Mouse (Mus musculus): ENCODE data around the gene Gm20388. TPM values are rescaled to one million over a fixed set of nuclear protein-coding genes. Genes with fewer than 3 reads are reported as not detected.

Gm20388 gene
- polyA plus RNA-seq, 1 experiment from 2014 or later = not detected

DNA sequence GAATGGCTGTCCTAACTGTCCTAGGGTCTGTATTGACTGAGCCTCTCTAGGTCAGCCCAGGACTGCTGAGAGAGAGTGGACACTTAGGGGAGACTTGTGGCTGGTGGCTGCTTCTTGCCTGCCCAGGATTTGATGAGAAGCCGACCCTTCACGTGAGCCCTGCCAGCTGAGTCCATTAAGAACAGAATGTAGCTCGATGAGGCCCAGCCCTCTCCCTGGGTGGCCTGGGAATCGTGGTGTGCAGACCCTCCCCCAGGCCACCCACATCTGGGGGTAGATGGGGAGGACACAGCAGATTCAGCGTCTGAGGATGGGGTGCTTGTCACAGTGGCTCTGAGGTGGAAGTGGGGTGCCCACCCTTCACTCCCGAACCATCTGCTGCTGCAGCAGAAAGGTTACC, 1001.8 kb downstream of the Gm20388 start:
- H3K4me1 ChIP-seq (ENCODE audit: control insufficient read depth, insufficient read depth, low read length) = no peaks in the 10 kb centered on the region
- no peaks in the 10 kb centered on the region for H3K36me3 ChIP-seq (ENCODE audit: control insufficient read depth, insufficient read depth, low read length)
- H3K9me3 ChIP-seq (ENCODE audit: control insufficient read depth, low read length) = no peaks in the 10 kb centered on the region
- H3K27me3 ChIP-seq (ENCODE audit: control insufficient read depth, insufficient read depth, low read length) = no peaks in the 10 kb centered on the region
- H3K4me2 ChIP-seq = no peak overlapping the region
- 35% methylated on average over 6 of the region's 6 CpGs for WGBS
- no peak overlapping the region for H3K27ac ChIP-seq (ENCODE audit: low read depth, low read length)
- no peak overlapping the region for H3K4me3 ChIP-seq (ENCODE audit: low read depth, low read length)
- DNase-seq (ENCODE audit: low spot score, missing footprints) (no peak), ATAC-seq (ENCODE audit: low FRiP score) (no peak)
- H3K9ac ChIP-seq (ENCODE audit: low read length) = no peak overlapping the region

DNA sequence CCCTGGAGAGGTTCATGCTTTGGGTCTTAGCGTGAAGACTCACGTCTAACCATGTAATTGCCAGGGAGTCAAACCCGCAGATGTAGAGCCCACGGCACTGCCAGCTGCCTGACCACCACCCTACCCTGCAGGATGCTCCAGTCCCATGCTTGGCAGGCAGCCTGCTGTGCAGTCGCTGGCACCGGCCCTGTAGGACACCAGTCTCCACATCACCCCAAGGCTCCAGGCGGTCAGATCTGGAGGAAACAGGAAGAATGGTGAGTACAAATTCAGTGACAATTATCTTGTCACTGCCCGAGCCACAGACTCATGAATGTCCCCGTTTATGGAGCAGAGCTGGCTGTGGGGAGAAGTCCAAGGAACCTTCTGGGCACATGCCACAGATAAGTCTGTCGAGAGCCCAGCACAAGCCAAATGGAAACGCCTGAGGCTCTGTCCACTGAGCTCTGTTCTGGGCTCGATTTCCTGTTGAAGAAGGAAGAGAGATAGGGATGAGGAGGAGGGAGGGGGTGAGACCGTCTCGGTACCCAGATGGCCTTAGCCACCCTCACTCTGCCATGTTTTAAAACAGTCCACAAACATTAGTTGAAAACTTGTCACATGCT, 1006.3 kb downstream of the Gm20388 start:
- ATAC-seq (ENCODE audit: low FRiP score) (no peak), DNase-seq (ENCODE audit: low spot score, missing footprints) (no peak)
- Histone ChIP-seq H3K9me3 (ENCODE audit: control insufficient read depth, low read length) (no peaks in the 10 kb centered on the region), H3K4me2 (no peak overlapping the region), H3K36me3 (ENCODE audit: control insufficient read depth, insufficient read depth, low read length) (no peaks in the 10 kb centered on the region), H3K4me1 (ENCODE audit: control insufficient read depth, insufficient read depth, low read length) (no peaks in the 10 kb centered on the region), H3K27ac (ENCODE audit: low read depth, low read length) (no peak overlapping the region), H3K9ac (ENCODE audit: low read length) (no peak overlapping the region), H3K27me3 (ENCODE audit: control insufficient read depth, insufficient read depth, low read length) (no peaks in the 10 kb centered on the region), H3K4me3 (ENCODE audit: low read depth, low read length) (no peak overlapping the region)
- WGBS = 80% methylated on average over 14 of the region's 14 CpGs

DNA sequence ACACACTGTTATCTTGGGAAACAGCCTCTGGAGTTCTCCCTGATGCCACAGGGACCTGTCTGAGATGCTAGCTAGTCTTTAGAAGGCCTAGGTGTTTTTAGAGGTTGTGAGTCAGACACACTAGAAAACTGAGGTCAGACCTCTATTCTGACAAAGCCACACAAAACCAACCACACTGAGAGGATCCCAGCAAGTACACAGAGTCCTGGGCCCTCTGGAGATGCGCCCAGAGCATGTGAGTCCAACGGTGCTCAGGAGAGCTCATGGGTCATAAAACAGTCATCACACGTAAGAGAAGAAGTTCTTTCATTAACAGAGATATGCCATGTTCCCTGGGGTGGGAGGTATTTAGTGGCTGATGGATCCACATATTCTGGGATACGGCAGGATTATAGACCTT, 1009.9 kb downstream of the Gm20388 start:
- no peak for DNase-seq (ENCODE audit: low spot score, missing footprints)
- H3K4me3 ChIP-seq (ENCODE audit: low read depth, low read length) = no peak overlapping the region
- no peaks in the 10 kb centered on the region for H3K27me3 ChIP-seq (ENCODE audit: control insufficient read depth, insufficient read depth, low read length)
- H3K4me1 ChIP-seq (ENCODE audit: control insufficient read depth, insufficient read depth, low read length) = no peaks in the 10 kb centered on the region
- no peak for ATAC-seq (ENCODE audit: low FRiP score)
- no peak overlapping the region for H3K9ac ChIP-seq (ENCODE audit: low read length)
- H3K4me2 ChIP-seq = no peak overlapping the region
- no peaks in the 10 kb centered on the region for H3K36me3 ChIP-seq (ENCODE audit: control insufficient read depth, insufficient read depth, low read length)
- WGBS = 85% methylated on average over 4 of the region's 4 CpGs
- H3K9me3 ChIP-seq (ENCODE audit: control insufficient read depth, low read length) = no peaks in the 10 kb centered on the region
- H3K27ac ChIP-seq (ENCODE audit: low read depth, low read length) = no peak overlapping the region

DNA sequence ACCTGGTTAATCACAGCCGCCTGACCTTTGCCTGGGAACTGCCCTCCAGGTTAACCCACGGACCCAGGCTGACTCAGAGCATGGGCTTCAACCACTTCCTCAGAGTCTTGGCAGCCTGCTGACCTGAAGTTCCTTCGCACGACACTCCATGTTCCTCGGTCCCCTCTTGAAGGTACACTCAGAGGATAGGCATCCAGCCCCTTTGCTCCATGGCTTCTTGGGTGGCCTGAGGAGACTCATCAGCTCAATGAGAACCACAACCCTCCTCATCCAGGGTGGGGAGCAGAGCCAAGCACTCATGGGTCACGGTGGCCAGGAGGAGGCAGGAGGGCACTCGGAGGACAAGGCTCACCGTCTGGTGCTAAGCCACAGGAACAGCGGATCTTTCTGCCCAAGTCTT, 1015.6 kb downstream of the Gm20388 start:
- no peaks in the 10 kb centered on the region for H3K9me3 ChIP-seq (ENCODE audit: control insufficient read depth, low read length)
- ATAC-seq (ENCODE audit: low FRiP score) = no peak
- no peaks in the 10 kb centered on the region for H3K27me3 ChIP-seq (ENCODE audit: control insufficient read depth, insufficient read depth, low read length)
- H3K4me1 ChIP-seq (ENCODE audit: control insufficient read depth, insufficient read depth, low read length) = no peaks in the 10 kb centered on the region
- H3K27ac ChIP-seq (ENCODE audit: low read depth, low read length) = no peak overlapping the region
- no peak overlapping the region for H3K4me3 ChIP-seq (ENCODE audit: low read depth, low read length)
- no peak overlapping the region for H3K9ac ChIP-seq (ENCODE audit: low read length)
- no peaks in the 10 kb centered on the region for H3K36me3 ChIP-seq (ENCODE audit: control insufficient read depth, insufficient read depth, low read length)
- 89% methylated on average over 9 of the region's 9 CpGs for whole genome bisulfite sequencing
- no peak overlapping the region for H3K4me2 ChIP-seq
- DNase-seq (ENCODE audit: low spot score, missing footprints) = no peak

DNA sequence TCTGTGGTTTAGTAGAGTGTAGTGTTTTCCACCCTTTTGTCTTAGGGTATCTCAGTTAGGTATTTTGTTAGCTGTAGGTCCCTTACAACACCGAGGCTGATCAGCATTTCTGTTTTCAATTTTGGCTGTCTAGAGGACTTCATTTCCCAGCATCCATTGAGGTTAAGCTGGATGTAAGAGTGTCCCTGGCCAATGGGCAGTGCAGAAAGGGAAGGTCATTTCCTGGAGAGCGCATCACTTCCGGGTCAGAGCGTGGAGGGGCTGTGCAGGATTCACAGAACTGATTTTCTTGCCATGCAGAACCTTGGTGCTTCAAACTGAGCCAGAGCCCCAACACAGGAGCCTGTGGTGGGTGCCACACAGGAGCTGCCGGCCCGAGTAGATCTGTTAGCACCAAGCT, 1017.4 kb downstream of the Gm20388 start:
- Histone ChIP-seq H3K36me3 (ENCODE audit: control insufficient read depth, insufficient read depth, low read length) (no peaks in the 10 kb centered on the region), H3K9ac (ENCODE audit: low read length) (no peak overlapping the region), H3K27ac (ENCODE audit: low read depth, low read length) (no peak overlapping the region), H3K9me3 (ENCODE audit: control insufficient read depth, low read length) (no peaks in the 10 kb centered on the region), H3K4me3 (ENCODE audit: low read depth, low read length) (no peak overlapping the region), H3K27me3 (ENCODE audit: control insufficient read depth, insufficient read depth, low read length) (no peaks in the 10 kb centered on the region), H3K4me2 (no peak overlapping the region), H3K4me1 (ENCODE audit: control insufficient read depth, insufficient read depth, low read length) (no peaks in the 10 kb centered on the region)
- ATAC-seq (ENCODE audit: low FRiP score) (no peak), DNase-seq (ENCODE audit: low spot score, missing footprints) (no peak)
- WGBS = 81% methylated on average over 6 of the region's 6 CpGs

DNA sequence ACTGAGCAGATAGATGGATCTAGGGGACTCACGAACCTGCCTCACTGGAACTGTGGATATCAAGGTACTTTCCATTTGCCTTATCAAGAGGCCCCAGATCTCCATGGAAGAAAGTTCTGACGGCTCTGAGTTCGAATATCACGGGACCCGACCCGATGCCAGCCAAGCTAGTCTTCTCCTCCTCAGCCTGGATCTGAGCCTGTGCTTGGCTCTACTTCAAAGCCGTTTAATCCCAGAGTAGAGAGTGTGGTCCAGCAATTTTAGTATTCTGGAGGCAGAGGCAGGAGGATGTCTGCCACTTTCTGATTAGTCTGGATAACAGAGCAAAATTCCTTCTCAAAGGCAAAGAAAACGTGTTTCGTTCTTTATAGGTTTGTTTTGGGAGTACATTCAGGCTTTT, 1024.0 kb downstream of the Gm20388 start:
- Histone ChIP-seq H3K36me3 (ENCODE audit: control insufficient read depth, insufficient read depth, low read length) (no peaks in the 10 kb centered on the region), H3K4me1 (ENCODE audit: control insufficient read depth, insufficient read depth, low read length) (peaks cover 3% of the 10 kb centered on the region; the same call in 1 of the 2 replicates), H3K27ac (ENCODE audit: low read depth, low read length) (no peak overlapping the region), H3K9ac (ENCODE audit: low read length) (no peak overlapping the region), H3K27me3 (ENCODE audit: control insufficient read depth, insufficient read depth, low read length) (peaks cover 5% of the 10 kb centered on the region), H3K9me3 (ENCODE audit: control insufficient read depth, low read length) (no peaks in the 10 kb centered on the region), H3K4me2 (no peak overlapping the region), H3K4me3 (ENCODE audit: low read depth, low read length) (no peak overlapping the region)
- WGBS = 89% methylated on average over 9 of the region's 9 CpGs
- DNase-seq (ENCODE audit: low spot score, missing footprints) = no peak
- ATAC-seq (ENCODE audit: low FRiP score) = no peak

DNA sequence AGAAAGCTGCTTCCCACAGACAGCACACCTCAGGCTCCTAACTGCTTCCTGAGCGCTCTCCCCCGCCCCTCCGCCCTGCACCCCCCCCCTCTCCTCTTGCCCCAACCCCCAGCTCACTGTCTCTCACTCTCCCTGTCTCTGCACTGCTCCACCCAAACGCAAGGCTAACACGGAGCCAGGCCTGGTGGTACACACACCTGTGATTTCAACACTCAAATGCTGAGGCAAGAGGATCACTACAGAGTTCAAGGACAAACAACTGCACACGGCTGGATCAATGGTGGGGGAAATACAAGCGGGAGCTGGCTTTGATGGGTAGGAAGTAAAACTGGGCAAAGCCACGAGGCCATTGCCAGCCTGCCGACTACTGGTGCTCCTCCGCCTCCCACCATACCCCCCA, 1026.0 kb downstream of the Gm20388 start:
- Histone ChIP-seq H3K27me3 (ENCODE audit: control insufficient read depth, insufficient read depth, low read length) (peaks cover 5% of the 10 kb centered on the region), H3K9ac (ENCODE audit: low read length) (no peak overlapping the region), H3K4me3 (ENCODE audit: low read depth, low read length) (no peak overlapping the region), H3K4me2 (no peak overlapping the region), H3K9me3 (ENCODE audit: control insufficient read depth, low read length) (no peaks in the 10 kb centered on the region), H3K27ac (ENCODE audit: low read depth, low read length) (no peak overlapping the region), H3K4me1 (ENCODE audit: control insufficient read depth, insufficient read depth, low read length) (peaks cover 9% of the 10 kb centered on the region), H3K36me3 (ENCODE audit: control insufficient read depth, insufficient read depth, low read length) (no peaks in the 10 kb centered on the region)
- DNase-seq (ENCODE audit: low spot score, missing footprints) (no peak), ATAC-seq (ENCODE audit: low FRiP score) (no peak)
- WGBS = 58% methylated on average over 10 of the region's 10 CpGs

DNA sequence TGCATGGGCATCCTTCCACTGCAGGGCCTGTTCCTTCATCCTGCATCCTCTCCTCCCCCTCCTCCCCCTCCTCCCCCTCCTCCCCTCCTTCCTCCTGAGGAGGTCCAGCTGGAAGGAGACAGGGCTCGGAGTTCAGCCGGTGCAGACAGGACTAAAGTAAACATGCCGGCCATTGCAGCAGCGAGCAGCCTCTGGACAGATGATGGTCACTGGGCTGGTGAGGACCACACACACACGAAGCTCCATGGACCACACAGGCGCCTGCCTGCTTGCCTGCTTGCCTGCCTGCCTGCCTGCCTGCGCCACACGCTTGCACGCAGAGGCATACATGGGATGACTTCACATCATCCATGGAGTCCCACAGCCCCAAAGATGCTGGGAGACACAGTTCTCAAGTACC, 1026.8 kb downstream of the Gm20388 start:
- Histone ChIP-seq H3K4me2 (no peak overlapping the region), H3K4me1 (ENCODE audit: control insufficient read depth, insufficient read depth, low read length) (peaks cover 9% of the 10 kb centered on the region), H3K9me3 (ENCODE audit: control insufficient read depth, low read length) (no peaks in the 10 kb centered on the region), H3K4me3 (ENCODE audit: low read depth, low read length) (no peak overlapping the region), H3K36me3 (ENCODE audit: control insufficient read depth, insufficient read depth, low read length) (no peaks in the 10 kb centered on the region), H3K27ac (ENCODE audit: low read depth, low read length) (no peak overlapping the region), H3K9ac (ENCODE audit: low read length) (no peak overlapping the region), H3K27me3 (ENCODE audit: control insufficient read depth, insufficient read depth, low read length) (peaks cover 5% of the 10 kb centered on the region)
- 60% methylated on average over 9 of the region's 9 CpGs for WGBS
- ATAC-seq (ENCODE audit: low FRiP score) (no peak), DNase-seq (ENCODE audit: low spot score, missing footprints) (no peak)

DNA sequence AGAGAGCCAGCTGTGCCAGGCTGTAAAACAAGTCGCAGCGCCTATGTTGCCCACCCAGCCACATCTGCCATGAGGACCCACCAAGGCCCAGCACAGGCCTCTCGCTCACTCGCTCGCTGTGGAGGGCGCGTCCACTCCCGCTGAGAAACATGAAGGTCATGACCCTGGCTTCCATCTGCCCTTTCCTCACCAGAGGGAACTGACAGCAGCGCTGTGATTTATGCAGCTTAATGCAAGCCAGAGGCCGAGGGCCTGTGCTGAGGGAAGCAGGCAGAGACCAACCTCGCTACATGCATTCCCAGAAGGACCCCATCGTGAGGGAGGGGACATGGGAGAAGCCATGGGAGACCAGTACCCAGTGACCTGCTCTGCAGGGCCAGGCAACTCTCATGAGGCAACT, 1029.6 kb downstream of the Gm20388 start:
- ATAC-seq (ENCODE audit: low FRiP score) (no peak), DNase-seq (ENCODE audit: low spot score, missing footprints) (no peak)
- no peaks in the 10 kb centered on the region for H3K9me3 ChIP-seq (ENCODE audit: control insufficient read depth, low read length)
- no peaks in the 10 kb centered on the region for H3K36me3 ChIP-seq (ENCODE audit: control insufficient read depth, insufficient read depth, low read length)
- no peak overlapping the region for H3K4me2 ChIP-seq
- H3K27ac ChIP-seq (ENCODE audit: low read depth, low read length) = no peak overlapping the region
- H3K4me3 ChIP-seq (ENCODE audit: low read depth, low read length) = no peak overlapping the region
- peaks cover 5% of the 10 kb centered on the region for H3K27me3 ChIP-seq (ENCODE audit: control insufficient read depth, insufficient read depth, low read length)
- H3K9ac ChIP-seq (ENCODE audit: low read length) = peak overlapping the region; percentile 24; the same call in 1 of the 2 replicates
- WGBS = 31% methylated on average over 12 of the region's 12 CpGs
- peaks cover 9% of the 10 kb centered on the region for H3K4me1 ChIP-seq (ENCODE audit: control insufficient read depth, insufficient read depth, low read length)

Measured in midbrain, embryonic 11.5 days (tissue).